Mouse (Mus musculus) limb, embryonic 12.5 days (tissue): ENCODE data around the gene Fxr2. TPM values are rescaled to one million over a fixed set of nuclear protein-coding genes. Genes with fewer than 3 reads are reported as not detected.

Source experiments
- ATAC-seq: fragments of 200-750 bp; cut with Nextera tagmentation; 2 replicates; pipeline ENCODE4 v1.8.0; 2017; ENCODE audit warnings: low read depth, moderate TSS enrichment; ENCODE audit not compliant: insufficient number of reproducible peaks, insufficient read depth, low FRiP score, low TSS enrichment
- H3K27ac ChIP-seq: fragments of 300-500 bp; sonication (generic); 2 replicates; pipeline ENCODE4 v1.5.1; 2016; ENCODE audit warnings: mild to moderate bottlenecking, moderate library complexity
- H3K27me3 ChIP-seq: fragments of 300-500 bp; sonication (generic); 2 replicates; pipeline ENCODE4 v1.6.1; 2016; ENCODE audit warnings: mild to moderate bottlenecking, moderate library complexity
- H3K36me3 ChIP-seq: fragments of 300-500 bp; sonication (generic); 2 replicates; pipeline ENCODE4 v1.6.1; 2016; ENCODE audit warnings: mild to moderate bottlenecking, moderate library complexity
- H3K4me1 ChIP-seq: fragments of 300-500 bp; sonication (generic); replicated peaks from 2 replicates; pipeline ENCODE4 v1.6.1; 2016
- H3K4me2 ChIP-seq: fragments of 300-500 bp; sonication (generic); 2 replicates; pipeline ENCODE4 v1.6.1; 2016; ENCODE audit warnings: mild to moderate bottlenecking, moderate library complexity
- H3K4me3 ChIP-seq: fragments of 300-500 bp; sonication (generic); replicated peaks from 2 replicates; pipeline ENCODE4 v1.5.1; 2016; ENCODE audit warnings: mild to moderate bottlenecking
- H3K9ac ChIP-seq: fragments of 300-500 bp; sonication (generic); replicated peaks from 2 replicates; pipeline ENCODE4 v1.6.1; 2016; ENCODE audit warnings: mild to moderate bottlenecking, moderate library complexity
- H3K9me3 ChIP-seq: fragments of 300-500 bp; sonication (generic); 2 replicates; pipeline ENCODE4 v1.6.1; 2016; ENCODE audit warnings: mild to moderate bottlenecking, moderate library complexity
- WGBS: fragments of 180-500 bp; shearing (Covaris S2); methylation state at CpG from one replicate; pipeline ENCODE4 v1.1.7; 2016; 5-methylcytosine and 5-hydroxymethylcytosine counted together
- polyA plus RNA-seq: library from polyadenylated mRNA; unstranded; fragments of >200 nt; fragmentation: Nextera tagmentation; extraction: Ambion mirVana; gene quantifications from 2 replicates; pipeline ENCODE4 v1.2.1, GENCODE M21; 2016

Gene Fxr2
- 56.0 and 63.9 TPM in 2 replicates for polyA plus RNA-seq

GRCm38 (mm10) chr11:69632284-69633089, at the start of gene Fxr2:
Gene Fxr2, plus strand, starts transcription at chr11:69632990.
- peak; percentile 99 for ATAC-seq

GRCm38 (mm10) chr11:69584008-69584407, 48.8 kb upstream of the Fxr2 start:
- no peak overlapping the region for H3K4me3 ChIP-seq
- no peaks in the 10 kb centered on the region for H3K9me3 ChIP-seq
- peaks cover 14% of the 10 kb centered on the region for H3K4me1 ChIP-seq
- H3K27me3 ChIP-seq: no peaks in the 10 kb centered on the region
- 86% methylated on average over 7 of the region's 7 CpGs for WGBS
- H3K4me2 ChIP-seq: no peak overlapping the region
- no peak overlapping the region for H3K27ac ChIP-seq
- no peak for ATAC-seq
- H3K9ac ChIP-seq: no peak overlapping the region
- H3K36me3 ChIP-seq: peaks cover 48% of the 10 kb centered on the region

More at GRCm38 (mm10) chr11:69632284-69633089, at the start of gene Fxr2:
- no peaks in the 10 kb centered on the region for H3K27me3 ChIP-seq
- no peaks in the 10 kb centered on the region for H3K9me3 ChIP-seq
- peak within 1 kb of the TSS; percentile 99 for H3K4me3 ChIP-seq
- peaks cover 22% of the 10 kb centered on the region for H3K4me1 ChIP-seq
- peak within 1 kb of the TSS; percentile 97 for H3K27ac ChIP-seq
- peak within 1 kb of the TSS; percentile 99 for H3K9ac ChIP-seq
- peak within 1 kb of the TSS; percentile 83 for H3K4me2 ChIP-seq
- WGBS: 1% methylated on average over 45 of the region's 56 CpGs
- H3K36me3 ChIP-seq: peaks cover 18% of the 10 kb centered on the region

GRCm38 (mm10) chr11:69584937-69585336, 47.9 kb upstream of the Fxr2 start:
- 94% methylated on average over 13 of the region's 13 CpGs for whole genome bisulfite sequencing
- H3K9ac ChIP-seq: no peak overlapping the region
- peaks cover 57% of the 10 kb centered on the region for H3K36me3 ChIP-seq
- H3K27me3 ChIP-seq: no peaks in the 10 kb centered on the region
- no peak for ATAC-seq
- H3K27ac ChIP-seq: no peak overlapping the region
- H3K4me1 ChIP-seq: peaks cover 11% of the 10 kb centered on the region
- H3K4me3 ChIP-seq: no peak overlapping the region
- no peak overlapping the region for H3K4me2 ChIP-seq
- no peaks in the 10 kb centered on the region for H3K9me3 ChIP-seq

- ATAC-seq: no peak
- 82% methylated on average over 7 of the region's 7 CpGs for WGBS
- Histone ChIP-seq H3K27me3 (no peaks in the 10 kb centered on the region), H3K9ac (no peak overlapping the region), H3K9me3 (no peaks in the 10 kb centered on the region), H3K27ac (no peak overlapping the region), H3K4me2 (no peak overlapping the region), H3K36me3 (peaks cover 66% of the 10 kb centered on the region), H3K4me3 (no peak overlapping the region), H3K4me1 (peaks cover 11% of the 10 kb centered on the region)
These were observed 47.0 kb upstream of the Fxr2 start for GRCm38 (mm10) chr11:69585718-69586325.

- WGBS: 95% methylated on average over 22 of the region's 22 CpGs
- ATAC-seq: no peak
- peaks cover 84% of the 10 kb centered on the region for H3K36me3 ChIP-seq
These were observed 43.5 kb upstream of the Fxr2 start for GRCm38 (mm10) chr11:69589207-69589834.

GRCm38 (mm10) chr11:69590622-69591021, 42.2 kb upstream of the Fxr2 start:
- H3K4me3 ChIP-seq: no peak overlapping the region
- 95% methylated on average over 8 of the region's 8 CpGs for WGBS
- H3K27me3 ChIP-seq: no peaks in the 10 kb centered on the region
- no peaks in the 10 kb centered on the region; the same call in 1 of the 2 replicates for H3K4me1 ChIP-seq
- no peaks in the 10 kb centered on the region for H3K9me3 ChIP-seq
- peaks cover 86% of the 10 kb centered on the region for H3K36me3 ChIP-seq
- H3K9ac ChIP-seq: no peak overlapping the region
- ATAC-seq: no peak
- H3K27ac ChIP-seq: no peak overlapping the region
- no peak overlapping the region for H3K4me2 ChIP-seq

More at GRCm38 (mm10) chr11:69589207-69589834, 43.5 kb upstream of the Fxr2 start:
- no peaks in the 10 kb centered on the region for H3K9me3 ChIP-seq
- H3K4me3 ChIP-seq: no peak overlapping the region
- no peak overlapping the region for H3K9ac ChIP-seq
- H3K27me3 ChIP-seq: no peaks in the 10 kb centered on the region
- H3K4me1 ChIP-seq: no peaks in the 10 kb centered on the region; the same call in 1 of the 2 replicates
- no peak overlapping the region for H3K27ac ChIP-seq
- no peak overlapping the region for H3K4me2 ChIP-seq

- H3K36me3 ChIP-seq: peaks cover 84% of the 10 kb centered on the region
- no peaks in the 10 kb centered on the region for H3K4me1 ChIP-seq
- no peaks in the 10 kb centered on the region for H3K27me3 ChIP-seq
- WGBS: 82% methylated on average over 3 of the region's 3 CpGs
- no peak overlapping the region for H3K27ac ChIP-seq
- H3K9ac ChIP-seq: no peak overlapping the region
- H3K4me2 ChIP-seq: no peak overlapping the region
- H3K4me3 ChIP-seq: no peak overlapping the region
- H3K9me3 ChIP-seq: no peaks in the 10 kb centered on the region
- no peak for ATAC-seq
These were observed 41.4 kb upstream of the Fxr2 start for GRCm38 (mm10) chr11:69591424-69591823.

- H3K27ac ChIP-seq: 0 out of 2 replicates have a peak overlapping the region, but pooled peaks have one; percentile 7
These were observed 40.7 kb upstream of the Fxr2 start for GRCm38 (mm10) chr11:69591899-69592637.

GRCm38 (mm10) chr11:69592799-69593198, 40.0 kb upstream of the Fxr2 start:
- Histone ChIP-seq H3K9ac (no peak overlapping the region), H3K27me3 (no peaks in the 10 kb centered on the region), H3K4me2 (no peak overlapping the region), H3K4me1 (no peaks in the 10 kb centered on the region), H3K27ac (no peak overlapping the region), H3K4me3 (no peak overlapping the region), H3K36me3 (peaks cover 70% of the 10 kb centered on the region), H3K9me3 (no peaks in the 10 kb centered on the region)
- WGBS: 82% methylated on average over 4 of the region's 4 CpGs
- no peak for ATAC-seq

More at GRCm38 (mm10) chr11:69591899-69592637, 40.7 kb upstream of the Fxr2 start:
- Histone ChIP-seq H3K36me3 (peaks cover 77% of the 10 kb centered on the region), H3K9me3 (no peaks in the 10 kb centered on the region), H3K4me2 (no peak overlapping the region), H3K4me1 (no peaks in the 10 kb centered on the region), H3K4me3 (no peak overlapping the region), H3K27me3 (no peaks in the 10 kb centered on the region), H3K9ac (no peak overlapping the region)
- 80% methylated on average over 7 of the region's 7 CpGs for WGBS
- no peak for ATAC-seq

GRCm38 (mm10) chr11:69594853-69595252, 37.9 kb upstream of the Fxr2 start:
- Histone ChIP-seq H3K27me3 (no peaks in the 10 kb centered on the region), H3K9me3 (no peaks in the 10 kb centered on the region), H3K4me1 (peaks cover 7% of the 10 kb centered on the region), H3K4me3 (no peak overlapping the region), H3K27ac (no peak overlapping the region), H3K9ac (no peak overlapping the region), H3K36me3 (peaks cover 50% of the 10 kb centered on the region), H3K4me2 (no peak overlapping the region)
- WGBS: 96% methylated on average over 6 of the region's 6 CpGs
- no peak for ATAC-seq
